Mouse (Mus musculus): Measurements from ENCODE around the gene Ar. TPM values are rescaled to one million over a fixed set of nuclear protein-coding genes. Genes with fewer than 3 reads are reported as not detected.
A peak's percentile ranks its signal among the peaks of the same experiment; 100 is the strongest.

Ar gene
- polyA plus RNA-seq, 1 experiment from 2014 or later, result 0.08 TPM

DNA sequence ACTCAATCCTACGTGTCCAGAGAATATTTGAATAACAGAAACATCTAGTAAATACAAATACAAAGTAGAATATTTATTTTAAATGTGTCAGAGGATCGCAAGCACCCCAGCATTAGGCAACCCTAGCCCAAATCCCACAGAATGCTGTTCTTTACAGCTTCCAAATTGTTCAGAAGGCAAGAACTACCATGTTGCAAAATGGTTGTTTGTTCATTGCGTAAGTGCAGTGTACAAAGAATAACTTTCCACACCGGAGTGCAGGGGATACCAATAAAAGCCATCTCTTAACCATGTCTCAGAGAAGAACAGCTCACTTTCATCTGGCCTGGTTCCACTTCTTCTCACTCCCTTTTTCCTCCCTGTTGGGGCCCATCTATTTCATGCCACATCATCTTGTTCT is 90.4 kb downstream of the Ar start:
- H3K27ac ChIP-seq (replicated peaks; ENCODE audit: low read depth, low read length), result no peak overlapping the region
- 89% methylated on average over 4 of the region's 4 CpGs for WGBS
- H3K4me3 ChIP-seq (ENCODE audit: low read depth, low read length), result no peak overlapping the region
- ATAC-seq (replicated peaks; ENCODE audit: insufficient number of reproducible peaks, low FRiP score, low TSS enrichment, low read depth) (no peak), DNase-seq (ENCODE audit: low spot score) (no peak)
- no peaks in the 10 kb centered on the region for H3K27me3 ChIP-seq (ENCODE audit: control insufficient read depth, insufficient read depth, low read length)
- no peaks in the 10 kb centered on the region for H3K9me3 ChIP-seq (replicated peaks; ENCODE audit: control insufficient read depth, low read length)
- no peak overlapping the region for H3K9ac ChIP-seq (replicated peaks; ENCODE audit: low read length)
- H3K4me2 ChIP-seq (ENCODE audit: low read depth, low read length), result no peak overlapping the region
- no peaks in the 10 kb centered on the region for H3K4me1 ChIP-seq (ENCODE audit: control insufficient read depth, insufficient read depth, low read length)
- H3K36me3 ChIP-seq (replicated peaks; ENCODE audit: control insufficient read depth, insufficient read depth, low read depth, low read length), result no peaks in the 10 kb centered on the region

DNA sequence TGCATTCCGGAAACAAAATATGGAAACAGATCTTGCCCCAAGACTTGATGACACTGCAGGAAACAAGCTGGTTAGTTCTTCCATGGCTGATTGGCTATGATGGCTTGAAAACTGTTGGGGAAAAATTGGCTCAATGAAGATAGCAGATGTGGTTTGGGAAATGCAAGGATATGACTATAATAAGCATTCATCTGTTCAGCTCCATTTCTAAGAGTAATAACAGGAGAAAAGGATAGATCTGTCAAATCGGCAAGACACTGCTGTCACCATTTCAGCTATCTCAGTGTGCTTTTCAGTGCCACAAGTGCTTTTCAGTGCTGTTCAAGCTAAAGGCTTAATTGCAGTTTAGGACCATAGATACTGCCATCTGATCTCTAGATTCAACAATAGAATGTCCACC is 96.5 kb downstream of the Ar start:
- no peaks in the 10 kb centered on the region for H3K36me3 ChIP-seq (replicated peaks; ENCODE audit: control insufficient read depth, insufficient read depth, low read depth, low read length)
- no peak overlapping the region for H3K4me3 ChIP-seq (ENCODE audit: low read depth, low read length)
- H3K27me3 ChIP-seq (ENCODE audit: control insufficient read depth, insufficient read depth, low read length), result no peaks in the 10 kb centered on the region
- no peaks in the 10 kb centered on the region for H3K4me1 ChIP-seq (ENCODE audit: control insufficient read depth, insufficient read depth, low read length)
- H3K4me2 ChIP-seq (ENCODE audit: low read depth, low read length), result no peak overlapping the region
- DNase-seq (ENCODE audit: low spot score) (no peak), ATAC-seq (replicated peaks; ENCODE audit: insufficient number of reproducible peaks, low FRiP score, low TSS enrichment, low read depth) (no peak)
- no peak overlapping the region for H3K9ac ChIP-seq (replicated peaks; ENCODE audit: low read length)
- no peak overlapping the region for H3K27ac ChIP-seq (replicated peaks; ENCODE audit: low read depth, low read length)
- H3K9me3 ChIP-seq (replicated peaks; ENCODE audit: control insufficient read depth, low read length), result no peaks in the 10 kb centered on the region
- 94% methylated on average over 2 of the region's 2 CpGs for WGBS

DNA sequence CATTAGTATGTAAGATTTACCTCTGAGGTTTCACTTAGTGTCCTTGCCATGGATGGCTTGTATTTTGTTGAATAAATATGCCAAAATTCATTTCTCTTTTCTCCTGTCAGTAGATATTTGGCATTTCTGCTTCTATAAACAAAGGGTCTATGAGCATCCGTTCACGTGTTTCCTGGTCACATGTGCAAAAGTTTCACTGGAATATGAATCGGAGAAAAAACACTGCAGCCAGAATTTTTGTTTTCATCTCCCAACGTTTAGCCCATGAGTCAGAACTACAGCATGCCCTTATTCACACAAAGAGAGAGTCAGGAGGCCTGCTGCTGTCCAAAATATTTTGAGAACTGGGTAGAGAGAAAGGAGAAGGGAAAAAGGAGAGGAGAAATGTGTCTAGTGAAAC is 99.8 kb downstream of the Ar start:
- H3K4me3 ChIP-seq (ENCODE audit: low read depth, low read length), result no peak overlapping the region
- no peak for ATAC-seq (replicated peaks; ENCODE audit: insufficient number of reproducible peaks, low FRiP score, low TSS enrichment, low read depth)

DNA sequence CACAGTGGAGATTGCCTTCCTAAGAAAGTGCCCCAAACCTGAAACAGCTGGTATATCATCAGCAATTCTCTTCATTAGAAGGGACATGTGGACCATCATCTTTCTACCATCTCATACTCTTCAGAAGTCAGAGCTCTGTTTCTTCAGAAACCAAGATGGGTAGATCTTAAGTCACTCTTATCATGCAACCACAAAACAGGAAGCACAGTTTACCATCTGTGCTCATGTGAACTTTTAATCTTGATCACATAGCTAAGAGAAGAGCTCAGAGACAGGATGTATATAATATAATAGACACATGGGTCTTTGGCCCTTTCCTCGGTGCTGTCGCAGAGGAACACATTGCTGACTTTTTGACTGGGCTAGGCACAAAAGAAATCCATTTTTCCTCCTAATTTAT is 111.1 kb downstream of the Ar start:
- ATAC-seq (replicated peaks; ENCODE audit: insufficient number of reproducible peaks, low FRiP score, low TSS enrichment, low read depth), result no peak
- no peak overlapping the region for H3K9ac ChIP-seq (replicated peaks; ENCODE audit: low read length)
- DNase-seq (ENCODE audit: low spot score), result no peak
- H3K9me3 ChIP-seq (replicated peaks; ENCODE audit: control insufficient read depth, low read length), result no peaks in the 10 kb centered on the region
- no peak overlapping the region for H3K27ac ChIP-seq (replicated peaks; ENCODE audit: low read depth, low read length)
- H3K4me3 ChIP-seq (ENCODE audit: low read depth, low read length), result no peak overlapping the region
- H3K27me3 ChIP-seq (ENCODE audit: control insufficient read depth, insufficient read depth, low read length), result no peaks in the 10 kb centered on the region
- no peaks in the 10 kb centered on the region for H3K4me1 ChIP-seq (ENCODE audit: control insufficient read depth, insufficient read depth, low read length)
- H3K36me3 ChIP-seq (replicated peaks; ENCODE audit: control insufficient read depth, insufficient read depth, low read depth, low read length), result no peaks in the 10 kb centered on the region
- 95% methylated on average over 2 of the region's 2 CpGs for WGBS
- H3K4me2 ChIP-seq (ENCODE audit: low read depth, low read length), result no peak overlapping the region

More for the DNA sequence above, 99.8 kb downstream of the Ar start:
- no peaks in the 10 kb centered on the region for H3K36me3 ChIP-seq (replicated peaks; ENCODE audit: control insufficient read depth, insufficient read depth, low read depth, low read length)
- DNase-seq (ENCODE audit: low spot score), result no peak
- H3K27ac ChIP-seq (replicated peaks; ENCODE audit: low read depth, low read length), result no peak overlapping the region
- H3K27me3 ChIP-seq (ENCODE audit: control insufficient read depth, insufficient read depth, low read length), result no peaks in the 10 kb centered on the region
- WGBS, result 84% methylated on average over 4 of the region's 4 CpGs
- no peaks in the 10 kb centered on the region for H3K9me3 ChIP-seq (replicated peaks; ENCODE audit: control insufficient read depth, low read length)
- H3K4me1 ChIP-seq (ENCODE audit: control insufficient read depth, insufficient read depth, low read length), result no peaks in the 10 kb centered on the region
- H3K4me2 ChIP-seq (ENCODE audit: low read depth, low read length), result no peak overlapping the region
- H3K9ac ChIP-seq (replicated peaks; ENCODE audit: low read length), result no peak overlapping the region

DNA sequence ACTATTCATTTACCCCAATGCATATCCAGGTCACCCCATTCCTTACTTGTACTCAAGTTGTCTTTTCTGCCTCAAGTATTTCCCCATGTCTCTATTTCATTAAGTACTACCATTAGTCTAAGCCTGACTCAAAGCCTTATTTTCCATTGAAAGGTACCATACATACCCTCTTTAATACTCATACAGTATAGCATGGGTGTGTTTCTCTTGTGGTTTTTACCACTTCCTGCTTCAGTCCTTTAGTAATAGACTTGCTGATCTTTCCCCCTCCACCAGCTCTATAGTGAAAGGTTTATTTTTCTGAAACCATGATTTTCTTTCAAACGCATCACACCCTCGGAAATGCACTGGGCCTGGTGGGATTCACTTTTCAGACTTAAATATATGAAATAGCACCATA is 117.2 kb downstream of the Ar start:
- H3K4me3 ChIP-seq (ENCODE audit: low read depth, low read length), result no peak overlapping the region
- DNase-seq (ENCODE audit: low spot score) (no peak), ATAC-seq (replicated peaks; ENCODE audit: insufficient number of reproducible peaks, low FRiP score, low TSS enrichment, low read depth) (no peak)
- no peak overlapping the region for H3K9ac ChIP-seq (replicated peaks; ENCODE audit: low read length)
- no peak overlapping the region for H3K4me2 ChIP-seq (ENCODE audit: low read depth, low read length)
- no peaks in the 10 kb centered on the region for H3K36me3 ChIP-seq (replicated peaks; ENCODE audit: control insufficient read depth, insufficient read depth, low read depth, low read length)
- no peak overlapping the region for H3K27ac ChIP-seq (replicated peaks; ENCODE audit: low read depth, low read length)
- 94% methylated on average over 2 of the region's 2 CpGs for WGBS
- H3K27me3 ChIP-seq (ENCODE audit: control insufficient read depth, insufficient read depth, low read length), result no peaks in the 10 kb centered on the region
- no peaks in the 10 kb centered on the region for H3K9me3 ChIP-seq (replicated peaks; ENCODE audit: control insufficient read depth, low read length)
- H3K4me1 ChIP-seq (ENCODE audit: control insufficient read depth, insufficient read depth, low read length), result no peaks in the 10 kb centered on the region

DNA sequence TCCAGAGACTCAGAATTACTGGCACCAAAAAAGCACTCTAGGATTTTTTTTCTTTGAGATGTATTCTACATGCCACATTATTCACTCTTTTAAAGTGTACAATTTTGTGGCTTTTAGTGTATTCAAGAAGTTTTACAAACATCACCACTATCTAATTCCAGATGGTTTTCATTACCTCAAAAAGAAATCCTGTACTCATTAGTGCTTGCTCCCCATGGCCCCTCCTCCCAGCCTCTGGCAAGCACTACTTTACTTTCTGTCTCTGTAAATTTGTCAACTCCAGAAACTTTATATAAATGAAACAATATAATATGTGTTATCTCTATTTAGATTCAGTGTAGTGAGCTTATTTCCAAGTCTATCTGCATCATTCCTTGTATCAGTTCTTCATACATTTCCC is 122.8 kb downstream of the Ar start:
- Histone ChIP-seq H3K27ac (replicated peaks; ENCODE audit: low read depth, low read length) (no peak overlapping the region), H3K9ac (replicated peaks; ENCODE audit: low read length) (no peak overlapping the region), H3K9me3 (replicated peaks; ENCODE audit: control insufficient read depth, low read length) (no peaks in the 10 kb centered on the region), H3K4me1 (ENCODE audit: control insufficient read depth, insufficient read depth, low read length) (no peaks in the 10 kb centered on the region), H3K27me3 (ENCODE audit: control insufficient read depth, insufficient read depth, low read length) (no peaks in the 10 kb centered on the region), H3K4me2 (ENCODE audit: low read depth, low read length) (no peak overlapping the region), H3K4me3 (ENCODE audit: low read depth, low read length) (no peak overlapping the region), H3K36me3 (replicated peaks; ENCODE audit: control insufficient read depth, insufficient read depth, low read depth, low read length) (no peaks in the 10 kb centered on the region)
- ATAC-seq (replicated peaks; ENCODE audit: insufficient number of reproducible peaks, low FRiP score, low TSS enrichment, low read depth) (no peak), DNase-seq (ENCODE audit: low spot score) (peak; percentile 9)

DNA sequence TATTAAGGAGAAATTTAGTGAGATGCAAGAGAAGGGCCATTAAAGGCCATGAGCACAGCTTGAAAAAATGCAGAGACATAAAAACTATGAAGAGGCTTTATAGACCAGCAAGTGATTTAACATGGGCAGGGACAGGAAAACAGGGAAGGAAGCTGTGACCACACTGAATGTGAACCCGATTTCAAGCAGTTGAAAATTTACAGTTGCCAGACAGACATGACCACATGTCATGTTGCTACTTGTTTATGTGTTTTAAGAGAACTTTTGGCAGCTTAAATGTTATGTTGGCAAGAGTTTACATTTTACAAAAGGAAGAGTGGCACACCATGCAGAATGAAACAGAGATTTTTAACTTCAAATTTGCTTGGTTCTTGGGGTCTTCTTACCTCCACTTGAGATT is 143.2 kb downstream of the Ar start:
- no peak overlapping the region for H3K9ac ChIP-seq (replicated peaks; ENCODE audit: low read length)
- H3K9me3 ChIP-seq (replicated peaks; ENCODE audit: control insufficient read depth, low read length), result no peaks in the 10 kb centered on the region
- H3K4me3 ChIP-seq (ENCODE audit: low read depth, low read length), result no peak overlapping the region
- ATAC-seq (replicated peaks; ENCODE audit: insufficient number of reproducible peaks, low FRiP score, low TSS enrichment, low read depth) (no peak), DNase-seq (ENCODE audit: low spot score) (no peak)
- no peaks in the 10 kb centered on the region for H3K36me3 ChIP-seq (replicated peaks; ENCODE audit: control insufficient read depth, insufficient read depth, low read depth, low read length)
- H3K4me1 ChIP-seq (ENCODE audit: control insufficient read depth, insufficient read depth, low read length), result no peaks in the 10 kb centered on the region
- H3K27me3 ChIP-seq (ENCODE audit: control insufficient read depth, insufficient read depth, low read length), result no peaks in the 10 kb centered on the region
- H3K4me2 ChIP-seq (ENCODE audit: low read depth, low read length), result no peak overlapping the region
- WGBS, result 62% methylated on average over 1 of the region's 1 CpGs
- no peak overlapping the region for H3K27ac ChIP-seq (replicated peaks; ENCODE audit: low read depth, low read length)

DNA sequence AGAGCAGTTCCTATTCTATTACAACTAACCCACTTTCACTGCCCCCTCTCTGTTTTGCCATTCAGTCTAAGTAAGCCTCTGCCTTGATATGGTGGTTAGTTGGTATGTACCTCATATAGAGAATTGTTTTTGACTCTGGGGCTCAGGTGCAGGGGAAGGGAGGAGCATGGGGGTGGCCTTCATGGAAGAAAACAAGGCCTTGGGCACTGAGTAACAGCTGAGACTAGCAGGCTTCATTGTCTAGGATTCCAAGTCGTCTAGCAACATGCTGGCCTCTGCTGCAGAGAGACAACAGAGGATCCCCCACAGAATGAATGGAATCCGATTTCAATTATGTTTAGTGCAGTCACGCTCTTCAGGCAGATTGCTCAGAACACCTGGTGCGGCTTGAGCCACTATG is 152.1 kb downstream of the Ar start:
- H3K27ac ChIP-seq (replicated peaks; ENCODE audit: low read depth, low read length), result no peak overlapping the region
- no peaks in the 10 kb centered on the region for H3K36me3 ChIP-seq (replicated peaks; ENCODE audit: control insufficient read depth, insufficient read depth, low read depth, low read length)
- no peak overlapping the region for H3K4me3 ChIP-seq (ENCODE audit: low read depth, low read length)
- WGBS, result 50% methylated on average over 4 of the region's 4 CpGs
- DNase-seq (ENCODE audit: low spot score), result no peak
- no peak for ATAC-seq (replicated peaks; ENCODE audit: insufficient number of reproducible peaks, low FRiP score, low TSS enrichment, low read depth)
- no peaks in the 10 kb centered on the region for H3K4me1 ChIP-seq (ENCODE audit: control insufficient read depth, insufficient read depth, low read length)
- H3K9ac ChIP-seq (replicated peaks; ENCODE audit: low read length), result no peak overlapping the region
- H3K27me3 ChIP-seq (ENCODE audit: control insufficient read depth, insufficient read depth, low read length), result no peaks in the 10 kb centered on the region
- H3K9me3 ChIP-seq (replicated peaks; ENCODE audit: control insufficient read depth, low read length), result no peaks in the 10 kb centered on the region
- H3K4me2 ChIP-seq (ENCODE audit: low read depth, low read length), result no peak overlapping the region

DNA sequence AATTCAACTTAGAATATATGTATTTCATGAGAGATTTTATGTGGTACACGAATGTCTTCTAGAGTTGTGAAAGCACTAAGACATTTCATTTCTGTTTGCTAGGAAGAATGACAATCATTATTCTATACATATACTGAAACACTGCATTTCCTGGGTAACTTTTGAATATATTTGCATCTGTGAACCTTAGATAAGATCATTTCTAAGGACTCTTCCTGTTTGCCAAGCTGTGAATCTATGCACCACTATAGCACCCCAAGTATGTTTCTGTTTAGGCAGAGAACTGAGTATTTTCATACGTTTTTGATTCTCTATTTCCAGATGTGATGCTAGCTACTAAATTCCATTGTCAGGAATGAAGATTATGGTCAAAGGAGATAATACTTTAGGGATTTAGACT is 153.4 kb downstream of the Ar start:
- no peaks in the 10 kb centered on the region for H3K9me3 ChIP-seq (replicated peaks; ENCODE audit: control insufficient read depth, low read length)
- no peak for DNase-seq (ENCODE audit: low spot score)
- 67% methylated on average over 2 of the region's 2 CpGs for WGBS
- H3K4me3 ChIP-seq (ENCODE audit: low read depth, low read length), result no peak overlapping the region
- no peak overlapping the region for H3K4me2 ChIP-seq (ENCODE audit: low read depth, low read length)
- no peak overlapping the region for H3K9ac ChIP-seq (replicated peaks; ENCODE audit: low read length)
- no peak overlapping the region for H3K27ac ChIP-seq (replicated peaks; ENCODE audit: low read depth, low read length)
- no peaks in the 10 kb centered on the region for H3K4me1 ChIP-seq (ENCODE audit: control insufficient read depth, insufficient read depth, low read length)
- no peaks in the 10 kb centered on the region for H3K27me3 ChIP-seq (ENCODE audit: control insufficient read depth, insufficient read depth, low read length)
- no peaks in the 10 kb centered on the region for H3K36me3 ChIP-seq (replicated peaks; ENCODE audit: control insufficient read depth, insufficient read depth, low read depth, low read length)
- no peak for ATAC-seq (replicated peaks; ENCODE audit: insufficient number of reproducible peaks, low FRiP score, low TSS enrichment, low read depth)

Measured in embryonic facial prominence, embryonic 11.5 days (tissue).